Mouse (Mus musculus) forebrain, embryonic 16.5 days (tissue): ENCODE measurements around the gene Wwox. TPM values are rescaled to one million over a fixed set of nuclear protein-coding genes. Genes with fewer than 3 reads are reported as not detected.
A peak's percentile ranks its signal among the peaks of the same experiment; 100 is the strongest.

Source experiments
- ATAC-seq: fragments of 200-750 bp; cut with Nextera tagmentation; 2 replicates; pipeline ENCODE4 v1.8.0; 2017; ENCODE audit warnings: mild to moderate bottlenecking, moderate library complexity
- H3K27ac ChIP-seq: fragments of 300-500 bp; sonication (generic); 2 replicates; pipeline ENCODE4 v1.5.1; 2014; ENCODE audit warnings: low read length, control low read depth
- H3K27me3 ChIP-seq: fragments of 300-500 bp; sonication (generic); replicated peaks from 2 replicates; pipeline ENCODE4 v1.6.1; 2014; ENCODE audit warnings: low read length; ENCODE audit not compliant: control insufficient read depth, insufficient read depth
- H3K36me3 ChIP-seq: fragments of 300-500 bp; sonication (generic); 2 replicates; pipeline ENCODE4 v1.6.1; 2014; ENCODE audit not compliant: control insufficient read depth, insufficient read depth
- H3K4me1 ChIP-seq: fragments of 300-500 bp; sonication (generic); replicated peaks from 2 replicates; pipeline ENCODE4 v1.6.1; 2014; ENCODE audit warnings: low read length; ENCODE audit not compliant: control insufficient read depth, insufficient read depth
- H3K4me2 ChIP-seq: fragments of 300-500 bp; sonication (generic); 2 replicates; pipeline ENCODE4 v1.6.1; 2014; ENCODE audit warnings: mild to moderate bottlenecking, low read length, control low read depth
- H3K4me3 ChIP-seq: fragments of 300-500 bp; sonication (generic); replicated peaks from 2 replicates; pipeline ENCODE4 v1.5.1; 2014; ENCODE audit warnings: mild to moderate bottlenecking, low read length, control low read depth
- H3K9ac ChIP-seq: fragments of 300-500 bp; sonication (generic); replicated peaks from 2 replicates; pipeline ENCODE4 v1.6.1; 2014; ENCODE audit warnings: low read depth, low read length, control low read depth
- H3K9me3 ChIP-seq: fragments of 300-500 bp; sonication (generic); 2 replicates; pipeline ENCODE4 v1.6.1; 2016; ENCODE audit warnings: low read length; ENCODE audit not compliant: control insufficient read depth
- WGBS: fragments of 180-500 bp; shearing (Covaris S2); extraction: QIAGEN DNeasy Blood & Tissue Kit; methylation state at CpG from one replicate; pipeline ENCODE4 v1.1.7; 2014; 5-methylcytosine and 5-hydroxymethylcytosine counted together
- polyA plus RNA-seq: library from polyadenylated mRNA; unstranded; fragments of >200 nt; fragmentation: Nextera tagmentation; extraction: Ambion mirVana; gene quantifications from 2 replicates; pipeline ENCODE4 v1.2.1, GENCODE M21; 2015

Gene Wwox
- polyA plus RNA-seq, 1 experiment from 2014 or later: 11.4 TPM

GRCm38 (mm10) chr8:115359701-115360100 is 920.2 kb downstream of the Wwox start:
- ATAC-seq: no peak
- no peak overlapping the region for H3K4me2 ChIP-seq
- 53% methylated on average over 12 of the region's 12 CpGs for WGBS

DNA sequence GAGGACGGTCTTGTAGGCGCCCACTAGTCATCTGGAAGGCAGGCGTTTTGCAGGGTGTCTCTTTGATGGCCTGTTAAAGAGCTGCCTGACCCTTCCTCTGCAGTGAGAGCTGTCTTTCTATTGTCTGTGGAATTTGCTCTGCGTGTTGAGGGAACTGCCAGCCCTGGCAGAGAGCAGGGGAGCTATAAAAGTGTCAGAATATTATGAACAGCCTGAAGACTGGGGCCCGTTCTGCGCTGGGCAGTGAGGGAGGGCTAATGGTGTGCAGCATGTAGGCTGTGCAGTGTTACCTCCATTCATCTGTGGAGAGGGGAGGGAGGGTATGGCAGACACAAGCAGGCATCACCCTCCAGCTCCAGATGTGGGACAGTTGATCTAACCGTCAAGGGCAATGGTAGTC is 923.1 kb downstream of the Wwox start:
- WGBS: 75% methylated on average over 7 of the region's 7 CpGs
- no peaks in the 10 kb centered on the region for H3K36me3 ChIP-seq
- H3K9me3 ChIP-seq: peaks cover 4% of the 10 kb centered on the region; the same call in 1 of the 2 replicates
- H3K9ac ChIP-seq: no peak overlapping the region
- H3K4me3 ChIP-seq: no peak overlapping the region
- no peak for ATAC-seq
- H3K4me2 ChIP-seq: no peak overlapping the region
- H3K27me3 ChIP-seq: no peaks in the 10 kb centered on the region
- H3K27ac ChIP-seq: no peak overlapping the region
- H3K4me1 ChIP-seq: peaks cover 5% of the 10 kb centered on the region

More at GRCm38 (mm10) chr8:115359701-115360100, 920.2 kb downstream of the Wwox start:
- Histone ChIP-seq H3K4me1 (peaks cover 5% of the 10 kb centered on the region), H3K36me3 (no peaks in the 10 kb centered on the region), H3K9me3 (peaks cover 4% of the 10 kb centered on the region; the same call in 1 of the 2 replicates), H3K4me3 (no peak overlapping the region), H3K27ac (no peak overlapping the region), H3K9ac (no peak overlapping the region), H3K27me3 (no peaks in the 10 kb centered on the region)

- peak; percentile 63 for ATAC-seq
- H3K4me1 ChIP-seq: peaks cover 12% of the 10 kb centered on the region
- no peaks in the 10 kb centered on the region for H3K9me3 ChIP-seq
- no peaks in the 10 kb centered on the region for H3K36me3 ChIP-seq
- H3K4me2 ChIP-seq: no peak overlapping the region
- H3K4me3 ChIP-seq: no peak overlapping the region
- H3K27ac ChIP-seq: peak overlapping the region; percentile 63
- no peak overlapping the region for H3K9ac ChIP-seq
- 17% methylated on average over 4 of the region's 4 CpGs for WGBS
- H3K27me3 ChIP-seq: no peaks in the 10 kb centered on the region
These were observed 935.5 kb downstream of the Wwox start for GRCm38 (mm10) chr8:115374957-115375356.

GRCm38 (mm10) chr8:115375361-115376047 is 936.0 kb downstream of the Wwox start:
- Histone ChIP-seq H3K27me3 (no peaks in the 10 kb centered on the region), H3K4me3 (no peak overlapping the region), H3K9me3 (no peaks in the 10 kb centered on the region), H3K4me2 (no peak overlapping the region), H3K36me3 (no peaks in the 10 kb centered on the region), H3K9ac (no peak overlapping the region), H3K27ac (peak overlapping the region; percentile 63), H3K4me1 (peaks cover 12% of the 10 kb centered on the region)
- peak; percentile 91 for ATAC-seq
- WGBS: 28% methylated on average over 8 of the region's 8 CpGs

DNA sequence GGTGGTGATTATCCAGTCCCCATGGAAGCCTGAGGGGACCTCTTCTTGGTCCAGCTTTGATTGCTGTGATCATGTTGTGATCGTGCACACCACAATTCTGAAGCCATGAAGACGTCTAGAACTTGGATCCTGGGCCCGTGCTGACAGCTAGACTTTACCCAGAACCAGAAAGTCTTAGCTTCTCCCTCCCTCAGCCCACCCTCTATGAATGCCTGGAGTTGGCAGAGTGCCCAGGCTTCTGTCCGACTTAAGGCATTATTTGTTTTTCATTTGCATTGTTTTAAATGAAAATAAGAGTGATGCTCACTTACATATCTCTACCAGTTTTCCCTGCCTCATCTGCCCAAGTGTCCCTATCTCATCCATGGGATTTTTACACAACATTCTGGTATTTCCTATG is 937.9 kb downstream of the Wwox start:
- H3K4me2 ChIP-seq: no peak overlapping the region
- peaks cover 12% of the 10 kb centered on the region for H3K4me1 ChIP-seq
- H3K9ac ChIP-seq: no peak overlapping the region
- no peak overlapping the region for H3K4me3 ChIP-seq
- no peak for ATAC-seq
- no peaks in the 10 kb centered on the region for H3K36me3 ChIP-seq
- H3K9me3 ChIP-seq: no peaks in the 10 kb centered on the region
- WGBS: 30% methylated on average over 4 of the region's 4 CpGs
- no peaks in the 10 kb centered on the region for H3K27me3 ChIP-seq
- no peak overlapping the region for H3K27ac ChIP-seq

DNA sequence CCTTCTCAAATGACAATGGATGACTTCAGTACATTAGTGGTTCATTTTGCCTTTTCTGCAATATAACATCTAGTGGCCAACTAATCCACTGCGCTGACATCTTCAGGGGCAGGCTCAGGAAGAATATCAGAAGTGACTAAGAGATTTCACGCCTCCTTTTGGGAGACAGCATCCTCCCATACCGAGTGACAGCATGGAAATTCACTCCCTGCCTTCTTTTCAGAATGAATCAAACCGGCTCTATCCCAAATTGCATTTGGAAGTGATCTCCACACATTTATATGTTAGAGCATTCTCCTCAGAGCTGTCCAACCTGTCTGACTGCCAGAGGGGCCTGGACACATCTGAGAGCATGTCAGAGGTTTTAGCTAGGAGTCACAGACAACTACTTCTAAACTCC is 940.6 kb downstream of the Wwox start:
- Histone ChIP-seq H3K9me3 (no peaks in the 10 kb centered on the region), H3K36me3 (no peaks in the 10 kb centered on the region), H3K9ac (no peak overlapping the region), H3K4me3 (no peak overlapping the region), H3K4me2 (no peak overlapping the region), H3K4me1 (peaks cover 7% of the 10 kb centered on the region), H3K27me3 (no peaks in the 10 kb centered on the region), H3K27ac (no peak overlapping the region)
- no peak for ATAC-seq
- 85% methylated on average over 4 of the region's 4 CpGs for WGBS

DNA sequence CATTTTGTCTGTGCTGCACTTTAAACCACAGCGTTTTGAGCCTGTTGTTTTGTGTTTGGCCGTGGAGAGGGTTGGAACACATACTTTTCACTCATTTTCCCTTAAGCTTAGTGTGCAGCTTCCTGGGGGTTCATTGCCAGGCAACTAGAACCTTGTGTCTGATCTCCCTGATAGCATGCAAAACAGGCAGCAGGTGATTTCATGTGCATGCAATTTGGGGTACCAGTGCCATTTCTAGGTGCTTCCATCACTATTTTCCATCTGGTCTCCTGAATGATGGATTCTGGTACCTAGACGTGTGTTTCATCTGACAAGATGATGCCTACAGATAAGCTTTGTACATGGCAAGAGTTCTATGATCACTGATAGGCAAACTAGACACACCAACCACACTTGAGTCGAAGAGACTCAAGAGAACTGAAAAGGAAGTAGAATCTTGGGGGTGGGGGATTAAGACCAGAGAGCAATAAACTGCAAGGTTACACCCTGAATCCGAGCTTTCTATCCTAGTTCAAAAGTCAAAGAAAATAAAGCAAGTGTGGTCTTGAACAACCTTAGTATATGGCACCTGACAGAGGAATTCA is 951.6 kb downstream of the Wwox start:
- H3K4me2 ChIP-seq: no peak overlapping the region
- no peak overlapping the region for H3K27ac ChIP-seq
- no peaks in the 10 kb centered on the region for H3K27me3 ChIP-seq
- 88% methylated on average over 5 of the region's 5 CpGs for WGBS
- H3K9ac ChIP-seq: no peak overlapping the region
- no peaks in the 10 kb centered on the region for H3K9me3 ChIP-seq
- ATAC-seq: no peak
- H3K4me1 ChIP-seq: no peaks in the 10 kb centered on the region
- H3K36me3 ChIP-seq: no peaks in the 10 kb centered on the region
- no peak overlapping the region for H3K4me3 ChIP-seq

DNA sequence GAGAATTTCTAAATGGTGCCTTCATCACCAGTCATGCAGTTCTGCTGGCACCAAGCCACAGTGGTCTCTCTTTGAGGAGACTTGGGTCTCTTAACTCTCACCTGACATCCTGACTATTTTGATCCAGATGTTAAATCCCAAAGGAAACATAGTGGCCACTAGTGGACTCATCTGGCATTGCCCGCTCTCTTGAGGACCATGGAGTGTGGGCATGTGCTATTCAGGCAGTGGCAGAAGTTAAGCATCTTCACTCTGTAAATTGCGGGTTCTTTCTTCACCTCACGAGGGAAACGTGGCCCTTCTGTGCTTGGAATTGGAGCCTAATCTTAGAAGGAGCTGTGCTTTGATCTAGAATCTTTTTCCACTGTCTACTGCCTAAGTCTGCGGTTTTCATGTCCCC is 956.4 kb downstream of the Wwox start:
- H3K9ac ChIP-seq: no peak overlapping the region
- WGBS: 71% methylated on average over 5 of the region's 5 CpGs
- no peaks in the 10 kb centered on the region for H3K27me3 ChIP-seq
- no peak overlapping the region for H3K27ac ChIP-seq
- H3K36me3 ChIP-seq: no peaks in the 10 kb centered on the region
- no peak overlapping the region for H3K4me3 ChIP-seq
- no peaks in the 10 kb centered on the region for H3K9me3 ChIP-seq
- no peaks in the 10 kb centered on the region for H3K4me1 ChIP-seq
- no peak overlapping the region for H3K4me2 ChIP-seq
- ATAC-seq: no peak

DNA sequence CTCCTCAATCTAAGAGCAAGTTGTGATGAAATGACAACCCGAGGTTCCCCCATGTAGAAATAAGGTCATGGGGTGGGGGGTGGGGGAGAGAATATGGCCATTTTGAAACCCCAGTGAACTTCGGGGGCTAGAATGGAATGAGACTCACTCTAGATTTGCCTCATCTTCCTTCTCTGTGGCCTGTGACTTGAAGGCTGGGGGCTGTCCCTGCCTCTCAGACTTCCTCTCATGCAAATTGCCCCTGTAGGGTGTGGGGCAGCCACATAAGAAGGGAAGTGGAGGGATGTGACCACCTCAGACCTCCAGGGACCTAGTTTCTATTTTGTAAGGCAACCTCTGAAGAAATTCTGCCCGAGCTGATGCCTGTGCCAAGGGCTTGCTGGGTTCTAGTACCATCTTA is 958.5 kb downstream of the Wwox start:
- 87% methylated on average over 3 of the region's 3 CpGs for WGBS
- Histone ChIP-seq H3K27me3 (no peaks in the 10 kb centered on the region), H3K9me3 (no peaks in the 10 kb centered on the region), H3K36me3 (no peaks in the 10 kb centered on the region), H3K27ac (no peak overlapping the region), H3K4me2 (no peak overlapping the region), H3K9ac (no peak overlapping the region), H3K4me1 (no peaks in the 10 kb centered on the region), H3K4me3 (no peak overlapping the region)
- no peak for ATAC-seq
